Mouse (Mus musculus) gastrocnemius, adult 18-20 months (tissue): ENCODE results near the gene Cldn10. TPM values are rescaled to one million over a fixed set of nuclear protein-coding genes. Genes with fewer than 3 reads are reported as not detected.
"Not testable (repeated sequence)": the region's sequence is repeated elsewhere in the genome, so short reads cannot be mapped to it uniquely, and the experiment has no call there.

Source experiments
- DNase-seq: peaks from one replicate; pipeline ENCODE4 v3.0.0; 2021; ENCODE audit warnings: low spot score
- long read RNA-seq, 2 experiments: library from polyadenylated mRNA; stranded (forward); transcript quantifications; one replicate each; pipeline ENCODE4 v2.0.0; 2021
- total RNA-seq, 2 experiments: library from RNA; stranded (reverse); gene quantifications; 2 replicates each; pipeline ENCODE4 v1.2.3; 2021

Cldn10 gene
- not detected for total RNA-seq
- long read RNA-seq, experiment 1: 0 reads
- long read RNA-seq, experiment 2: 0 reads

DNA sequence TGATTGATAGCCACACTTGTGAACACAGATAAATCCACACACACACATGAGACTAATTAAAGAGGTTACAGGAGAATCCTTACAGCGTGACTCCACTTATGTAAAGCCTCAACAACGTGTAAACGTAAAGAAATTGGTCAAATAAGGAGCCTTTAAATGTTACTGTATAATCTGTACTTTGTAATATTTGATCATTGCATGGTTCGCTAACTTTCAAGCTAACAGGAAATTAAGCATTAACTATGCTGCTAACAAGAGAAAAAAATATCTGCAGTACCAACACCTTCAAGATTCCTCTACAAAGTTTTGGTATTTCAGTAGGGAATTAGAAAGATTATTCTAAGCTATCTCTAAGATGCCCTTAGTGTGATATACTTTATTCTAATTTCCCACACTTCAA lies at the start of gene Cldn10:
TSS of gene Cldn10 (plus strand) at position 288 of the 400 bp plus-strand sequence.
- no peak for DNase-seq

GRCm38 (mm10) chr14:118741780-118742179 lies 45.9 kb upstream of the Cldn10 start:
- DNase-seq: no peak

- DNase-seq: no peak
Observed at GRCm38 (mm10) chr14:118742862-118743261, 44.8 kb upstream of the Cldn10 start.

GRCm38 (mm10) chr14:118749068-118749467 lies 38.6 kb upstream of the Cldn10 start:
- DNase-seq: no peak

- no peak for DNase-seq
Observed at GRCm38 (mm10) chr14:118749715-118750114, 38.0 kb upstream of the Cldn10 start.

DNA sequence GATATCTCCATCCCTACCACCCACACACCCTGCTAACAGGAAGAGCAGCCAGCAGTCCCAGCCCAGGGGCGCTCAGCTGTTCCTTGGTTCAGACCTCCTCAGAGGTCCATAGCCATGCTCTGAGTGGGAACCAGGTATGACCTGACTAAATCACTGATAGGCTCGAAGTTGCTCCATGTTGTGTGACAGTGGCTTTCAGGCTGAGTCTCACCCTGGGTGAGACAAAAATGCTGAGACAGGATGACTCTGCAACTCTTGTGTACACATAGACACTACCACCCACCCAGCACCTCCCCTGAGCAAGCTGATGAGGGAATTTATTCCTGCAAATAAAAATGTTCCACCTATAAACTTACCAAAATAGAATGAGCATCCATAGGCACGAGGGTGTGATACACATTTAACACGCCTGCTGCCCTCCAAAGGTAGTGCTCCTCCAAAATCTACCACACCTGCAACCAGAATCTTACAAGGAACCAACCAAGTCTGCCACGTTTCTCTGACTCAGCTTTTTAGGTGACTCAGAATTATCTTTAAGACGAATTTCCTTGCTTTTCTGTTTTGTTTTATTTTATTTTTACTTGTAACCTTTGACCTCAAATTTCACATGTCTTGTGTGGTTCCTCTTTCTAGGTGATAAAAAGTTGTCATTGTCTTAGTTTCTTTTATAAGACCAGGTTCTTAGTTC lies 37.1 kb upstream of the Cldn10 start:
- DNase-seq: no peak

DNA sequence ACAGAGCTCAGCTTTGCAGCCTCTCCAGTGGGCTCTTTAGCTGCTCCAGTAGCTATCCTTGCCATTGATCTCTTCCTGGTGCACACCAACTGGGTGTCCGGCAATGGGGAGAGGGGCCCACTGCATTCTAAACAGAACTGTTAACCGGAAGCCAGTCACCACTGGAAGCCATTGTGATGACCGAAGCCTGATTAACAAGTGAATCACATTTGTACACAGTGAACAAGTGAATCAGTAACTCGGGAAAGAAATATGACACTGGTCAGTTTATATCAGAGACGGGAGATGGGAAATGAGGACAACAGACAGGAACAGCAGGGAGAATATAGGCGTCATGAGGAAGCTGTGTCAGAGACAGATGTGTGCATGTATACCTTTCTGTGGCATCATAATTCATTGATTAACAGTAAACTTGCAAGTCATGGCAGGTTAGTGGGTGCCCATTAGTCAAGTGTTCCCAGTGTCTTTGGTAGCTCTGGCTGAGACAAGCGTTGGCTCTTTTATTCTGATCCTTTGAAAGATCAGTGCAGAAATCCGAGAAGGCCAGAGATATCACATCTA lies 36.4 kb upstream of the Cldn10 start:
- no peak for DNase-seq

DNA sequence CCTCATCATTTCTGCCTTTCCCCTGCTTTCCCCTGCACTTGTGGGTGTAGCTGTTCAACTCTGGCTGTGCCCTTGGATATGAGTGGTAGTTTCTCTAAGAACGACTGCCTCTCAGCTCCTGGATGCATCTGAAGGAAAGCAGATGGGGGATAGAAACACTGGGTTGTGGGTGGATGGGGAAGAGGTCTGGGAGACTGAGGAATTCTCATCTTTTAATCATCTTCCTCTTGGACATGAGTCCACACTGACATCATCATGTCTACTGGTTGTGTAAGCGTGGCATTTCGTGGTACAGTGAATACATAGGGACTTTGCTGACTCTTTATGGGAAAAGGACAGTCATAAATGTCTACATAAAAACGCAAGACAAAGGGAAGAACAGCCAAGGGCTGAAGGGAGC lies 31.7 kb upstream of the Cldn10 start:
- no peak for DNase-seq

DNA sequence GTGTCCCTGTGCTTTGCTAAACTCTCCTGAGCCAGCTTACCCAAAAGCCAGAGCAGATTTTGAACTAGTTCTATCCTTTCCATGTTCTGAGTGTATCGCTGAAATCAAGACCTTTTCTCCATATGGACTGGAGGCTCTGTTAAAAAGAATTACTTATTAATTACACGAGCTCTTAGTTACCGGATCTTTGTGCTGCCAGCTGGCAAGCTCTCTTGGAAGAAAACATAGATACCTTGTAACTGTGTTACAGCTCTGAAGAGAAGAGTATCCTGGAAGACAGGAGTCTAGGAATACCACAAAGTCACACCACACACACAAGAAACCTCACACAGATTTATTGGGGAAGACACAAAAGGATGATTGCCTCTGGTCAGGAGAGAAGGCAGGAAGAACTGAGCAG lies 31.1 kb upstream of the Cldn10 start:
- no peak for DNase-seq

DNA sequence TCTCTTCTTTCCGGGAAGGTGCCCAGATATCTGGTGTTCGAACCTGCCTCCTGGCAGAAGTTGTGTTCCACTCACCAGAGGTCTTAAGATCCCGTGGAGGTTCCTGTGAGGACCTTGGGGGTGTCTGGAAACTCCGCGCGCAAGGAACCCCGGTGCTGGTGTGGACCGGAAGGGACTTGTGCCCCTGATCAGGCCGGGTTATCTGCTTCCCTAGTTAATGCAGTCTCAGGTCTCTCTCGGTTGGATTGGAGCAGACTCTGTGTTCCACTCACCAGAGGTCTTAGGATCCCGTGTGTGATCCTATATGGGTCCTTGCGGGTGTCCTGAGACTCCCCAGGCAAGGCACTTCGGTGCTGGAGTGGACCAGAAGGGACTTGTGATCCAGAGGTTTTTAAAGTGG lies 24.3 kb upstream of the Cldn10 start:
- not testable (repeated sequence) for DNase-seq

- no peak for DNase-seq
Observed at GRCm38 (mm10) chr14:118763917-118764495, 23.7 kb upstream of the Cldn10 start.

DNA sequence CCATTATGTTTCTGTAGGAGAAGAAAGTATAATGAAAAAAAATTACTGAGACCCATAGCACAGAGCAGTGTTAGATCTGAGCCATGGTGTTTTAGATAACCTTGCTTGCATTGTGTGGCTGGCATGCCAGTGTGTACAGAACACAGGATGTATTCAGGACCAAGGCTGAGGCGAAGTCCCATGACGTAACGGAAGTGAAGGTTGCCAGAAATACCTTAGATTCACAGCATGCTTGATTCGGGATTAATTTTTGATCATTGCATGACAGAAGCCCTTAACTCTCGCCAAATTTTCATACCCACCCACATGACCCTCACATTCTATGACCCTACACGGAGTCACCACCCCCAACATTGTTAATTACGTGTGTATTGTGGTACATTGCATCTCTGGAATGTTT lies 22.4 kb upstream of the Cldn10 start:
- DNase-seq: no peak

DNA sequence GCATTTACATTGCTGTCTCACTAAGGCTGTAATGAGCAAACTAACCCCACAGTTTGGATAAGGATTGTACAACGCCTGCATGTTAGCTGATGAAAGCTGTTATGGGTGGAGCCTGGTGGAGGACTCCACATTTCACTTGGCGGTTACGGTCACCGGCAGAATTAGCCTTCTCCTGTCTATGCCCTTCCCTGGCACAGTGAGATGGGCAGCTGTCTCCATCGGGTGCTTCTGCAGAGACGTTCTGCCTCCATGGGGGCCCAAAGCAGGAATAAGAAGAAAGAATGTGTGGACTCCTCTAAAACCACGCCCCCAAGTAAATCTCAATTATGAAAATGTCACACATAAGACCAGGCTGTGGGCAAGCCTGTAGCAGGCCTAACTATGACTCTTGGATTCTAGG lies 21.8 kb upstream of the Cldn10 start:
- no peak for DNase-seq

DNA sequence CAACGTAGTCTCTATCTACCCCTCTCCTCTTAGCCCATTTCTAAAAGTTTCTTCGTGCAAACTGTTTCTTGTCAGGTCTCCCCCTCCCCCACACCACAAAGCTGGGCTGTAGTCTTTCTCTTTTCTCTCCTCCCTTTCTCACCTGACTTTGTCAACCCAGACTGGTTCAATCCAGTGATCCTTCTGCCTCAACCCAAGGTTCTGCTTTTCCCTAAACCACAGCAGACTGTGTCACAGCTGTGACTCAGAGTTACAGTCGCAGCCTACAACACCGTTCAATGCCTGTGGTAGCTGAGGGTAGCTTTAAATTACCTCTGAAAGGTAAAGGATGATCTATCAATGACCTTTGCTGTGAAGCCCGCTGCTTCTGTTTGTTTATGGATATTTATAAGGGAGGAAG lies 21.3 kb upstream of the Cldn10 start:
- no peak for DNase-seq

- DNase-seq: peak; percentile 82
Observed at GRCm38 (mm10) chr14:118767673-118768353, 19.9 kb upstream of the Cldn10 start.

DNA sequence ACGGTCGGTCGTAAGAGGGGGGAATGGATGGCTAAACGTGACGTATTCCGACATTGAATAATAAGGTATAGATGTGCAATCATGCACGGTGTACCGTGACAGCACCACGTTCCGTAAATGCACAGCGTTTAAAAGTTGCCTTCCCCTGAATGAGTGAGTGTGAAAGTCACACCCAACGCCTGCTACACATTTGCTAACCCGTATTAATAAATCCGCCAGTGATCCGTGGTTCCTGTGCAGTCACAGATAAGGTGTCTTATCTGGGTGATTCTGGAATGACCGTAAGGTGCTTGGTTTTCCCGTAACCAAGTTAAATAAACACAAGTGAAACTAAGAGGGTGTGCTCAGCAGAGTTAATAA lies 19.4 kb upstream of the Cldn10 start:
- DNase-seq: no peak

DNA sequence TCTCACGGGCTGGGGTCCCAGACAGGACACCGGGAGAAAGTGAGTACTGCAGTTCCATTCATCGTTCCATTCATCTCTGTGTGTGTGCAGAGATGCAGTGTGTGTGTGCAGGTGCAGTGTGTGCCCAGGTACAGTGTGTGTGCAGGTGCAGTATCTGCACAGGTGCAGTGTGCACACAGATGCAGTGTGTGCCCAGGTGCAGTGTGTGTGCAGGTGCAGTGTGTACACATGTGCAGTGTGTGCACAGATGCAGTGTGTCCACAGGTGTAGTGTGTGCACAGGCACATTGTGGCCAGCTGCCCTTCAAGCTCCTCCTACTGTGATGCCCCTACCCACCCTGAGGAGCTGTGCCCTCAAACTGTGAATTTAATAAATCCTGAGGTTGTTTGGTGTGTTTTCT lies 14.0 kb upstream of the Cldn10 start:
- DNase-seq: no peak

DNA sequence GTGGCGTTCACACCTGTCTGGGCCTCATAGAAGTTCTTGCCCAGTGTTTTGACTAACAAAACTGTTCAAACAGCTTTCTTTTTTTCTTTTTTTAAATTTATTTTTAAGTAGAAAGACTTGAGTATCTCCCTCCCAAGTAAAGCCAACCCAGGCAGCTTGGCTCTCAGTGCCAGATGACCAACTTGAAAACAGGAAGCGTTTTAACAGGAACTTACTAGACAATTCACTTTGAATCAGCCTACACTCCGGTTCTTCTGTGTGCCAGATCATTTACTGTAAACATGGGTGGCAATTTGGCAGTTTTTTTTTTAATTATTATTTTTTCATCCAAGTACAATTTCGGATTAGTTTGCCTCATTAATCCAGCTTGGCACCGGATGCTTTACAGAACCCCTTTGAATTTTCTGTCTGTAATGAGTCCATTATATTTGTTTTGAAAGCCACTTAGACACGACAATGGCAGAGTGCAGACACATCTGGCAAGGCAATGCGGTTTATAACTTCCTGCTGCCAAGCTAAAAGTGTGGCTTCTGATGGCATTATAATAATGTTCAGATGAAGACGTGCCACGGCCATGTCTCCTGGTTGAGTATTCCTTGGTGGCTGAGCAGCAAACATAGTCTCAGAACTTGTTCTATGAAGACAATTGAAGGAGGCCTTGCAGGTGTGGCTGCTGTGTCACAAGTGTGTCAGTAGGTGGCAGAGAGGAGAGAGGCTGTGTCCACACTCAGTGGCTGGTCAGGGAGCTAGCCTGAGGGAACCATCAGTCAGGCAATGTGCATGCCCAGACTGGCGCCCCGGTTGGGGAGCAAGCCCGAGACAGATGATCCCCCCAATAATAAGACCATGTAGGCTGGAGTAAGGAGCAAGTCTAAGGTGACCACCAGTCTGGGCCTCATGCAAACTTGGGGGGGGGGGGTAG lies 12.9 kb upstream of the Cldn10 start:
- no peak for DNase-seq

GRCm38 (mm10) chr14:118775554-118775953 lies 12.2 kb upstream of the Cldn10 start:
- DNase-seq: no peak

- no peak for DNase-seq
Observed at GRCm38 (mm10) chr14:118776372-118776771, 11.3 kb upstream of the Cldn10 start.

DNA sequence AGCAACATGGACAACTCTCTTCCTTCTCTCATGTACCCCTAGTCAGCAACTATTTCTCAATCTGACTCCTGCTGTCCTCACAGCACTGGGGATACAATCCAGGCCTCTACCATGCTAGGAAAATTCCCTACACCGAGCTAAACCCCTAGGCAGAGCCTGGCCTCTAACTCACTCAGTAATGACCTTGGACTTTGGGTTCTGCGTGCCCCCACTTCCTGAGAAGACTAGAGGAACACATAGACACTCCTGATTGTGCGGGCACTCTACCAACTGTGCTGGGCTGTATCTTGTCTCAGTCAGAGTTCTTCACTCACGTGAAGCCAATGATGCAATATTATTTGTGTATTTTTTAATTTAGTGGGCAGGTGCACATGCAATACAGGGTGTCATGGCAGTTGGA lies 10.2 kb upstream of the Cldn10 start:
- no peak for DNase-seq

DNA sequence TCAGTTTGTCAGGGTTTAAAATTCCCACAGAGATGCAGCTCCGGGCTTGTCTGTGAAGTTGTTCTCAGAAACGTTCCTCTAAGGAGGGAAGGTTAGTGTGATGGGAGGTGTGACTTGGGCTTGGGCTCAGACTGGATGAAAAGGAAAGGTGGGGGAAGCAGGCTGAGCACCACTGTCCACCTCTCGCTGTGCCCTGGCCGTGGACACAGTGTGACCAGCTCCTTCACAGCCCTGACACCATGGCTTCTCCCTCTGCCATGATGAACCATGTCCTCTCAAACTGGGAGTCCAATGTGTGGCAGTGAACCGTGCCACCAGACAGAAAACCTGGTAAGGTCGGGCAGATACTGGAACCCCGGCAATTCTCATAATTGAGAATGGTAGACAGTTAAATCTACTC lies 6.1 kb upstream of the Cldn10 start:
- no peak for DNase-seq
